Mouse (Mus musculus): Measurements from ENCODE around the gene Cd3eap.

GRCm38 (mm10) chr7:19318676-19319075 lies 40.6 kb downstream of the Cd3eap start:
- TF ChIP-seq CTCF (IDR thresholded peaks at IDR 0.05; ENCODE audit: low read depth, low read length) = no peak
- TF ChIP-seq POLR2A (IDR thresholded peaks at IDR 0.05; ENCODE audit: insufficient read depth, low read length) = no peak
- TF ChIP-seq EP300 (IDR thresholded peaks at IDR 0.05; ENCODE audit: insufficient read depth, low read depth, low read length) = no peak

Data from ES-Bruce4 (cell line).